Mouse (Mus musculus) liver, adult (tissue): ENCODE results near the gene Rnf103.

ENCODE experiments used
- GATA4 ChIP-seq: IDR thresholded peaks from 2 replicates; pipeline ENCODE4 v1.6.1; 2014; ENCODE audit warnings: mild to moderate bottlenecking, low read length; ENCODE audit not compliant: insufficient replicate concordance

The Rnf103 gene

GRCm38 (mm10) chr6:71493675-71494340 lies at the start of gene Rnf103:
Gene Rnf103 (plus strand): TSS chr6:71493894.
- 0 out of 2 replicates have a peak, but pooled peaks have one; percentile 5 for TF ChIP-seq GATA4

GRCm38 (mm10) chr6:71444756-71445155 lies 48.9 kb upstream of the Rnf103 start:
- TF ChIP-seq GATA4 = no peak

GRCm38 (mm10) chr6:71445560-71445959 lies 48.1 kb upstream of the Rnf103 start:
- no peak for TF ChIP-seq GATA4

GRCm38 (mm10) chr6:71452792-71453191 lies 40.9 kb upstream of the Rnf103 start:
- TF ChIP-seq GATA4 = no peak

- TF ChIP-seq GATA4 = no peak
These were observed 35.6 kb upstream of the Rnf103 start for GRCm38 (mm10) chr6:71457956-71458608.

GRCm38 (mm10) chr6:71465146-71465545 lies 28.5 kb upstream of the Rnf103 start:
- no peak for TF ChIP-seq GATA4

GRCm38 (mm10) chr6:71467766-71468165 lies 25.9 kb upstream of the Rnf103 start:
- TF ChIP-seq GATA4 = no peak

- TF ChIP-seq GATA4 = no peak
These were observed 24.4 kb upstream of the Rnf103 start for GRCm38 (mm10) chr6:71469291-71469690.

- no peak for TF ChIP-seq GATA4
These were observed 21.7 kb upstream of the Rnf103 start for GRCm38 (mm10) chr6:71471830-71472520.

- no peak for TF ChIP-seq GATA4
These were observed 20.9 kb upstream of the Rnf103 start for GRCm38 (mm10) chr6:71472786-71473185.

GRCm38 (mm10) chr6:71475604-71476003 lies 18.1 kb upstream of the Rnf103 start:
- TF ChIP-seq GATA4 = peak; percentile 53; the same call in 1 of the 2 replicates

GRCm38 (mm10) chr6:71476783-71477182 lies 16.9 kb upstream of the Rnf103 start:
- TF ChIP-seq GATA4 = no peak

- no peak for TF ChIP-seq GATA4
These were observed 13.6 kb upstream of the Rnf103 start for GRCm38 (mm10) chr6:71480136-71480535.

GRCm38 (mm10) chr6:71481136-71481535 lies 12.6 kb upstream of the Rnf103 start:
- TF ChIP-seq GATA4 = no peak

GRCm38 (mm10) chr6:71485246-71485645 lies 8.4 kb upstream of the Rnf103 start:
- TF ChIP-seq GATA4 = no peak

- no peak for TF ChIP-seq GATA4
These were observed 7.5 kb upstream of the Rnf103 start for GRCm38 (mm10) chr6:71486226-71486625.

GRCm38 (mm10) chr6:71486867-71487266 lies 6.8 kb upstream of the Rnf103 start:
- TF ChIP-seq GATA4 = no peak

- TF ChIP-seq GATA4 = no peak
These were observed 5.7 kb upstream of the Rnf103 start for GRCm38 (mm10) chr6:71487966-71488365.
